22 mouse cellular contexts compared by ENCODE assay signal in genomic region chr5:93112290-93112689, GRCm38 (mm10). TPM values are rescaled to one million over a fixed set of nuclear protein-coding genes. Genes with fewer than 3 reads are reported as not detected.
DNase-seq lines count a peak whose midpoint lies in the region; ATAC-seq lines count a peak whose summit lies in the region.
"Had no signal": no experiment of that assay in that cellular context is flagged by ENCODE, and none has a peak within 500 bp of the region (broad histone marks: within the 10 kb centered on the region; RNA-seq: fewer than 3 reads in every experiment).

No protein-coding gene starts in this region.

- H3K4me2 ChIP-seq in kidney, embryonic 15.5 days, result no peak overlapping the region
- H3K4me2 ChIP-seq: embryonic facial prominence, embryonic 13.5 days; embryonic facial prominence, embryonic 15.5 days; forebrain, embryonic 12.5 days had no signal

- peaks cover 33% of the 10 kb centered on the region for H3K36me3 ChIP-seq in kidney, embryonic 15.5 days
- H3K36me3 ChIP-seq: embryonic facial prominence, embryonic 15.5 days had no signal

- ATAC-seq in kidney, embryonic 15.5 days (replicated peaks; ENCODE audit: low FRiP score), result no peak
- ATAC-seq in granulocyte monocyte progenitor cell, adult 5-6 weeks (replicated peaks; ENCODE audit: poor library complexity, severe bottlenecking), result peak; percentile 52
- ATAC-seq in megakaryocyte progenitor cell, adult 5-6 weeks (replicated peaks; ENCODE audit: poor library complexity), result peak; percentile 63
- ATAC-seq: forebrain, embryonic 14.5 days; forebrain, embryonic 16.5 days had no signal

- no peak for DNase-seq in kidney, postnatal 36 days
- DNase-seq in left cerebral cortex, postnatal 14 days (ENCODE audit: low spot score in 2 of 2), result no peak
- DNase-seq in cerebellum, postnatal 10 days, result no peak
- DNase-seq: adrenal gland, adult 8-10 months; adrenal gland, postnatal 14 days; adrenal gland, postnatal 36 days; cerebellum, adult 11-12 months; cerebellum, adult 2 months; cerebellum, adult 9-10 months; cerebellum, postnatal 14 days; cerebellum, postnatal 36 days; embryo, embryonic 11 days had no signal

- no peaks in the 10 kb centered on the region for H3K9me3 ChIP-seq in kidney, embryonic 15.5 days (replicated peaks)
- H3K9me3 ChIP-seq: embryonic facial prominence, embryonic 13.5 days; embryonic facial prominence, embryonic 15.5 days; forebrain, embryonic 10.5 days; forebrain, embryonic 12.5 days had no signal

- H3K27me3 ChIP-seq in kidney, embryonic 15.5 days, result no peaks in the 10 kb centered on the region
- H3K27me3 ChIP-seq: embryonic facial prominence, embryonic 13.5 days; embryonic facial prominence, embryonic 15.5 days; forebrain, embryonic 12.5 days had no signal

- no peak overlapping the region for H3K9ac ChIP-seq in kidney, embryonic 15.5 days
- H3K9ac ChIP-seq: embryonic facial prominence, embryonic 13.5 days; embryonic facial prominence, embryonic 15.5 days; forebrain, embryonic 12.5 days had no signal

- intact Hi-C loops in left cerebral cortex, postnatal 14 days (cut with DNase I), result no loop called here

- H3K4me1 ChIP-seq in kidney, embryonic 15.5 days, result peaks cover 41% of the 10 kb centered on the region
- H3K4me1 ChIP-seq: forebrain, embryonic 12.5 days had no signal

- no peak overlapping the region for H3K4me3 ChIP-seq in kidney, embryonic 15.5 days (replicated peaks)
- H3K4me3 ChIP-seq: embryonic facial prominence, embryonic 13.5 days; embryonic facial prominence, embryonic 15.5 days; erythroblast, embryonic 14.5 days; forebrain, embryonic 10.5 days; forebrain, embryonic 12.5 days had no signal

- H3K27ac ChIP-seq in kidney, embryonic 15.5 days, result 0 out of 2 replicates have a peak overlapping the region, but pooled peaks have one; percentile 41
- H3K27ac ChIP-seq: forebrain, embryonic 10.5 days; forebrain, embryonic 12.5 days had no signal

- WGBS in kidney, embryonic 15.5 days, result 92% methylated on average over 3 of the region's 3 CpGs

RNA-seq across cellular contexts. Expression of gene Sept11, which starts 19.1 kb away (rescaled TPM):
- 221 and 222 TPM in 2 replicates for polyA plus RNA-seq in kidney, embryonic 15.5 days (2015; fragmentation: Nextera tagmentation; extraction: Ambion mirVana)
- total RNA-seq in granulocyte monocyte progenitor cell, adult 5-6 weeks (2014; fragmentation: Nextera tagmentation), result 89.0 and 103 TPM in 2 replicates
- total RNA-seq in granulocyte monocyte progenitor cell, adult 5-6 weeks (2017), result 67.7 and 70.7 TPM in 2 replicates
- total RNA-seq in megakaryocyte progenitor cell, adult 5-6 weeks (2015), result 63.7 and 70.3 TPM in 2 replicates
- total RNA-seq in megakaryocyte progenitor cell, adult 5-6 weeks (2017), result 63.4 and 69.0 TPM in 2 replicates
- 100 to 1,000 TPM; 201 to 209 TPM for total RNA-seq in left cerebral cortex, postnatal 14 days (2021)
